Mouse (Mus musculus): Measurements from ENCODE around the gene Mcee. TPM values are rescaled to one million over a fixed set of nuclear protein-coding genes. Genes with fewer than 3 reads are reported as not detected.

Mcee gene
- total and polyA plus RNA-seq, 3 experiments: 18.2 to 22.6 TPM; not detected in 1

GRCm38 (mm10) chr7:64402452-64402851, 10.0 kb downstream of the Mcee start:
- no peak overlapping the region for H3K4me3 ChIP-seq (ENCODE audit: control insufficient read depth in 1 of 2, insufficient read depth in 1 of 2, low read depth in 2 of 2, low read length in 2 of 2)
- no peak overlapping the region for H3K9ac ChIP-seq (ENCODE audit: control insufficient read depth, low read depth, low read length, poor library complexity, severe bottlenecking)
- no peaks in the 10 kb centered on the region for H3K79me2 ChIP-seq (ENCODE audit: control insufficient read depth, insufficient read depth, low read length, poor library complexity)
- no peak for TF ChIP-seq MAFK (IDR thresholded peaks at IDR 0.05; ENCODE audit: borderline replicate concordance, low read depth, low read length)
- no peak for TF ChIP-seq ETS1 (IDR thresholded peaks at IDR 0.05; ENCODE audit: low read depth, low read length)
- TF ChIP-seq NRF1 (IDR thresholded peaks at IDR 0.05; ENCODE audit: insufficient read depth, low read depth, low read length, poor library complexity, severe bottlenecking): no peak
- no peak for TF ChIP-seq ZKSCAN1 (IDR thresholded peaks at IDR 0.05; ENCODE audit: low read depth, low read length)
- no peak for TF ChIP-seq TAL1 (IDR thresholded peaks at IDR 0.05; ENCODE audit: low read length)
- TF ChIP-seq MAZ (IDR thresholded peaks at IDR 0.05; ENCODE audit: low read depth, low read length): no peak
- TF ChIP-seq POLR2A (IDR thresholded peaks at IDR 0.05; ENCODE audit: control insufficient read depth in 1 of 2, insufficient read depth in 1 of 2, low read depth in 1 of 2, low read length in 2 of 2, poor library complexity in 1 of 2): no peak
- no peak for TF ChIP-seq GATA1 (IDR thresholded peaks at IDR 0.05; ENCODE audit: low read depth, low read length)
- TF ChIP-seq ELF1 (IDR thresholded peaks at IDR 0.05; ENCODE audit: low read depth, low read length): no peak
- TF ChIP-seq JUND (IDR thresholded peaks at IDR 0.05; ENCODE audit: low read depth, low read length): no peak
- no peak for TF ChIP-seq POLR2AphosphoS5 (IDR thresholded peaks at IDR 0.05; ENCODE audit: borderline replicate concordance, low read depth, low read length)
- TF ChIP-seq USF2 (IDR thresholded peaks at IDR 0.05; ENCODE audit: borderline replicate concordance in 1 of 2, insufficient read depth in 1 of 2, low read depth in 1 of 2, low read length in 2 of 2): no peak
- TF ChIP-seq HCFC1 (IDR thresholded peaks at IDR 0.05; ENCODE audit: low read depth, low read length): no peak
- no peak for TF ChIP-seq USF1 (IDR thresholded peaks at IDR 0.05; ENCODE audit: low read depth, low read length)
- no peak for TF ChIP-seq UBTF (IDR thresholded peaks at IDR 0.05; ENCODE audit: borderline replicate concordance, insufficient read depth, low read depth, low read length)
- TF ChIP-seq GABPA (IDR thresholded peaks at IDR 0.05; ENCODE audit: low read depth, low read length): no peak
- no peak for TF ChIP-seq POLR2AphosphoS2 (IDR thresholded peaks at IDR 0.05; ENCODE audit: low read length)
- TF ChIP-seq KAT2A (conservative IDR thresholded peaks at IDR 0.05; ENCODE audit: low read depth, low read length): no peak
- TF ChIP-seq MAX (IDR thresholded peaks at IDR 0.05; ENCODE audit: low read length): no peak
- no peak for TF ChIP-seq E2F4 (IDR thresholded peaks at IDR 0.05; ENCODE audit: borderline replicate concordance, low read depth, low read length)
- H3K27ac ChIP-seq (ENCODE audit: control insufficient read depth, low read depth, low read length): no peak overlapping the region
- no peak for DNase-seq (ENCODE audit: low read depth, low spot score)
- no peaks in the 10 kb centered on the region for H3K9me3 ChIP-seq (replicated peaks; ENCODE audit: insufficient read depth, low read length)
- no peaks in the 10 kb centered on the region for H3K4me1 ChIP-seq (ENCODE audit: control insufficient read depth in 1 of 2, insufficient read depth in 2 of 2, low read length in 2 of 2)
- H3K27me3 ChIP-seq (ENCODE audit: control insufficient read depth in 1 of 2, insufficient read depth in 2 of 2, low read length in 2 of 2): no peaks in the 10 kb centered on the region
- H3K36me3 ChIP-seq (ENCODE audit: control insufficient read depth in 1 of 2, insufficient read depth in 2 of 2, low read length in 2 of 2): no peaks in the 10 kb centered on the region

DNA sequence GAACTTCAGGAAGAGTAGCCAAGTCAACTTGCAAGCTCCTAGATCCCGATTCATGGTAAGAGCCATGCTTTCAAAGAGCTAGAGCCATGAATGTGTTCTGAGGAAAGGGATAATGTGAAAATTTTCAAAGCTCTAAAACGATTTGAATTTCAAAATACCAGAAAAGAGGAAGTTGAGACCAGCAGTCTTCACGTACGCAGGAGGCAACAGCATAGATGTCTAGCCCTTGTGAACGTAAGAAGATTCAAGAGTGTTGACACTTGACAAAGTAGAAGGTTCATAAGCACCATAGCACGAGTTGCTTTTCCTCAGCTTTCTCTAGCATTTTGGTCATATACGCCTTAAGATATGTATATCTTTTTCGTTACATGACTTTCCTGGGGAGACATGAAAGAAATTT, 11.6 kb downstream of the Mcee start:
- no peaks in the 10 kb centered on the region for H3K4me1 ChIP-seq (ENCODE audit: control insufficient read depth in 1 of 2, insufficient read depth in 2 of 2, low read length in 2 of 2)
- H3K9ac ChIP-seq (ENCODE audit: control insufficient read depth, low read depth, low read length, poor library complexity, severe bottlenecking): no peak overlapping the region
- no peaks in the 10 kb centered on the region for H3K36me3 ChIP-seq (ENCODE audit: control insufficient read depth in 1 of 2, insufficient read depth in 2 of 2, low read length in 2 of 2)
- no peak for DNase-seq (ENCODE audit: low read depth, low spot score)
- TF ChIP-seq SMC3 (IDR thresholded peaks at IDR 0.05; ENCODE audit: low read depth, low read length) (no peak), ZC3H11A (IDR thresholded peaks at IDR 0.05; ENCODE audit: low read depth, low read length) (no peak), RAD21 (IDR thresholded peaks at IDR 0.05; ENCODE audit: low read depth, low read length) (no peak), RCOR1 (IDR thresholded peaks at IDR 0.05; ENCODE audit: low read depth, low read length) (no peak), EP300 (IDR thresholded peaks at IDR 0.05; ENCODE audit: low read depth in 1 of 2, low read length in 2 of 2) (no peak), NRF1 (IDR thresholded peaks at IDR 0.05; ENCODE audit: insufficient read depth, low read depth, low read length, poor library complexity, severe bottlenecking) (no peak)
- no peak overlapping the region for H3K27ac ChIP-seq (ENCODE audit: control insufficient read depth, low read depth, low read length)
- no peak overlapping the region for H3K4me3 ChIP-seq (ENCODE audit: control insufficient read depth in 1 of 2, insufficient read depth in 1 of 2, low read depth in 2 of 2, low read length in 2 of 2)
- no peaks in the 10 kb centered on the region for H3K9me3 ChIP-seq (replicated peaks; ENCODE audit: insufficient read depth, low read length)
- H3K27me3 ChIP-seq (ENCODE audit: control insufficient read depth in 1 of 2, insufficient read depth in 2 of 2, low read length in 2 of 2): no peaks in the 10 kb centered on the region
- H3K79me2 ChIP-seq (ENCODE audit: control insufficient read depth, insufficient read depth, low read length, poor library complexity): no peaks in the 10 kb centered on the region

All from MEL (cell line).